14 mouse cellular contexts compared by ENCODE assay signal in the genomic region with DNA sequence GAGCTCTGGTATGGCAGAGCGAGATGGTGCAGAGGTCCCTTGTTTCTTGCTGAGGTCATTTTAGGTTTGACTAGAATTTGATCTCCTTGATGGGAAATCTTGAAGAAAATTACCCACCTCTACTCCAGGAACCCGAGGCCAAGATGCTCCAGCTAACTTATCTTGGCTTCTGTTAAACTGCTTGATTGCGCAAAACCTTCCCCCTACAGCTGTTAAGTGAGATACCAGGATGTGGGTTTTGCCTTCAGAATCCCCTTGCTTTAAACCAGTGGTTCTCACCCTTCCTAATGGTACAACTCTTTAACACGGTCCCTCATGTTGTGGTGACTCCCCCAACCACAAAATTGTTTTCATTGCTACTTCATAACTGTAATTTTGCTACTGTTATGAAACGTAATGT.
"Had no signal": no experiment of that assay in that cellular context is flagged by ENCODE, and none has a peak within 500 bp of the region (broad histone marks: within the 10 kb centered on the region; RNA-seq: fewer than 3 reads in every experiment).

No protein-coding gene starts in this region.

- H3K4me3 ChIP-seq: midbrain, embryonic 10.5 days; midbrain, embryonic 12.5 days; neural tube, embryonic 12.5 days; stomach, embryonic 15.5 days had no signal

- ATAC-seq: midbrain, embryonic 16.5 days had no signal

- H3K27me3 ChIP-seq: midbrain, embryonic 12.5 days; neural tube, embryonic 12.5 days; stomach, embryonic 15.5 days had no signal

- DNase-seq: lung, adult 18-20 months; lung, embryonic 14.5 days; lung, postnatal 10 days; lung, postnatal 36 days; midbrain, embryonic 14.5 days; right cerebral cortex, postnatal 14 days; thymus, adult 2 months; thymus, postnatal 25 days; thymus, postnatal 4 days had no signal
